Mouse (Mus musculus): ENCODE data around the gene Mgat5. TPM values are rescaled to one million over a fixed set of nuclear protein-coding genes. Genes with fewer than 3 reads are reported as not detected.

The Mgat5 gene
- polyA plus RNA-seq, 1 experiment from 2014 or later = 5.1 TPM

DNA sequence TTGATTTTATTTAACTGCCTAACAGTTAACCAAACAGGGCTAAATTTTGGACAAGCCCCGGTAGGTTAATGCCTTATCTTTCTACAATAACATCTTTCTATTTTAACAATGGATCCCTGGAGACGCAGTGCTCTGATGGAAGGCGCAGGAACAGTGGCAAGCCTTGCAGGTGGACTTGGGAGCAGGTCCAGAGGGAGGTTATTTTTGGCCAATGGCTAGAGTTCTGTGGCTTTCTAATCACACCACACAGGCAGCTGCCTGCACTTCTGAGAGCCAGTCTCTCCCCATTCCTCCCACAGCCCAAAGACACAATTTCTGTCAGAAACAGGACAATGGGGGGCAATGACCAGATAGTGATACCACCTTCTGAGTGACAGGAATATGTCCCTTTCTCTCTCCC, 31.4 kb upstream of the Mgat5 start:
- ATAC-seq (ENCODE audit: low read depth) = no peak
- no peak overlapping the region for H3K4me3 ChIP-seq (ENCODE audit: low read depth, low read length)
- H3K4me2 ChIP-seq (ENCODE audit: low read depth, low read length) = no peak overlapping the region
- H3K27ac ChIP-seq (replicated peaks; ENCODE audit: low read depth, low read length) = no peak overlapping the region
- no peaks in the 10 kb centered on the region for H3K4me1 ChIP-seq (ENCODE audit: control insufficient read depth, insufficient read depth, low read length)
- 79% methylated on average over 3 of the region's 3 CpGs for WGBS
- no peaks in the 10 kb centered on the region for H3K9me3 ChIP-seq (ENCODE audit: control insufficient read depth, low read length)
- H3K9ac ChIP-seq (ENCODE audit: low read depth, low read length) = no peak overlapping the region
- no peaks in the 10 kb centered on the region for H3K27me3 ChIP-seq (replicated peaks; ENCODE audit: control insufficient read depth, insufficient read depth, low read length)
- no peaks in the 10 kb centered on the region for H3K36me3 ChIP-seq (ENCODE audit: control insufficient read depth, insufficient read depth, low read length)
- no peak for DNase-seq (ENCODE audit: low spot score)

DNA sequence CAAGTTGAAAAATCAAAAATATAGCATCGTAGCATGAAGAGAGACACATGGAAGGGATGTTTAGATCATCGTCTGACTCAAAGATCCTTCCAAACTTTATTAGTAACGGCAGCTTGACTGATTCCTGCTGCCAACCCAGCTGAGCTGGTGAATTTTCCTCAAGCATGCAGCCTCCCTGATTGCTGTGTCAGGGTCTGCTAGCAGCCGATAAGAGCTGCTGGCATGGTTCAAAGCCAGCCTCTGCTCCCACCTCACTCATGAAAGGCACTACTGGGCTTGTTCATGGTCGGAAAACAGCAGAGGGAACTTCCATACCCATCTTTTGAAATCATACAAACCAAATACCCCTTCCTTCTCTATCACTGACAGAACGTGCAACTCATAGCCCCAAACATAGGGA, 12.4 kb upstream of the Mgat5 start:
- H3K4me2 ChIP-seq (ENCODE audit: low read depth, low read length) = no peak overlapping the region
- H3K4me1 ChIP-seq (ENCODE audit: control insufficient read depth, insufficient read depth, low read length) = no peaks in the 10 kb centered on the region
- no peak overlapping the region for H3K27ac ChIP-seq (replicated peaks; ENCODE audit: low read depth, low read length)
- H3K27me3 ChIP-seq (replicated peaks; ENCODE audit: control insufficient read depth, insufficient read depth, low read length) = no peaks in the 10 kb centered on the region
- no peaks in the 10 kb centered on the region for H3K9me3 ChIP-seq (ENCODE audit: control insufficient read depth, low read length)
- H3K4me3 ChIP-seq (ENCODE audit: low read depth, low read length) = no peak overlapping the region
- no peaks in the 10 kb centered on the region for H3K36me3 ChIP-seq (ENCODE audit: control insufficient read depth, insufficient read depth, low read length)
- no peak for ATAC-seq (ENCODE audit: low read depth)
- H3K9ac ChIP-seq (ENCODE audit: low read depth, low read length) = no peak overlapping the region
- WGBS = 77% methylated on average over 6 of the region's 6 CpGs
- DNase-seq (ENCODE audit: low spot score) = no peak

DNA sequence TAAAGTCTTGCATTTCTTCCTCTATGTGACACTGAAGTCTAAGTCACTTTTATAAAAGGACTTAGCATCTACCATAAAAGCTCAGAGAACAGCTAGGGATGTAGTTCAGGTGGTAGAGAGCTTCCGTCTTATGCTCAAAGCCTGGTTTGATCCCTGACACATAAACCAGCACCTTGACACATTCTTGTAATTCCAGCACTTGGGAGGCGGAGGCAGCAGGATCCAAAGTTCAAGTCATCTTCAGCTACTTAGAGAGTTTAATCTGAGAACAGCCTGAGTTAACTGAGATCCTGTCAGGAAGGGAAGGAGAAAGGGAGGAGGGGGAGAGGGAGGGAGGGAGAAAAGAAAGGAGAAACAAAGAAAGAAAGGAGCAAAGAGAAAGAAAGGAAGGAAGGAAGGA, 5.6 kb upstream of the Mgat5 start:
- 59% methylated on average over 2 of the region's 2 CpGs for whole genome bisulfite sequencing
- no peaks in the 10 kb centered on the region for H3K9me3 ChIP-seq (ENCODE audit: control insufficient read depth, low read length)

DNA sequence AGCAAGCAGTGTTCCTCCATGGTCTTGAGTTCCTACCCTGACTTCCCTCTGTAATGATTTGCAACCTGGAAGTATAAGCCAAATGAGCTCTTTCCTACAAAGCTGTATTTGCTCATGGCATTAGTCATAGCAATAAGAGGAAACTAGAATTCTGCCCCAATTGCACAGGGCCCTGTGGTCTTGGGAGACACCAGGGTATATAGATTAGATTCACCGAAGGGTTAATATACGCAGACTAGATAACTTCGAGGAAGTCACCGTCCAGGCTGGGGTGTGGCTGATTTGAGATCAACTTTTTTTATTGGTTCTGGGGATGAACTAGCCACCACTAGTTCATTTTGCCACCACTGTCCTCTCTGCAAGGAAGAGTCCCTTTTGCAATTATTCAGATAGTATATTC, 2.5 kb upstream of the Mgat5 start:
- Histone ChIP-seq H3K36me3 (ENCODE audit: control insufficient read depth, insufficient read depth, low read length) (no peaks in the 10 kb centered on the region), H3K9me3 (ENCODE audit: control insufficient read depth, low read length) (no peaks in the 10 kb centered on the region), H3K4me1 (ENCODE audit: control insufficient read depth, insufficient read depth, low read length) (peaks cover 10% of the 10 kb centered on the region), H3K9ac (ENCODE audit: low read depth, low read length) (no peak overlapping the region), H3K27ac (replicated peaks; ENCODE audit: low read depth, low read length) (no peak overlapping the region), H3K4me2 (ENCODE audit: low read depth, low read length) (no peak overlapping the region), H3K4me3 (ENCODE audit: low read depth, low read length) (no peak overlapping the region), H3K27me3 (replicated peaks; ENCODE audit: control insufficient read depth, insufficient read depth, low read length) (no peaks in the 10 kb centered on the region)
- 63% methylated on average over 4 of the region's 4 CpGs for WGBS
- DNase-seq (ENCODE audit: low spot score) (no peak), ATAC-seq (ENCODE audit: low read depth) (no peak)

More for the DNA sequence above, 5.6 kb upstream of the Mgat5 start:
- H3K4me2 ChIP-seq (ENCODE audit: low read depth, low read length) = no peak overlapping the region
- H3K36me3 ChIP-seq (ENCODE audit: control insufficient read depth, insufficient read depth, low read length) = no peaks in the 10 kb centered on the region
- DNase-seq (ENCODE audit: low spot score) (no peak), ATAC-seq (ENCODE audit: low read depth) (no peak)
- no peak overlapping the region for H3K27ac ChIP-seq (replicated peaks; ENCODE audit: low read depth, low read length)
- no peaks in the 10 kb centered on the region for H3K4me1 ChIP-seq (ENCODE audit: control insufficient read depth, insufficient read depth, low read length)
- no peak overlapping the region for H3K4me3 ChIP-seq (ENCODE audit: low read depth, low read length)
- H3K9ac ChIP-seq (ENCODE audit: low read depth, low read length) = no peak overlapping the region
- H3K27me3 ChIP-seq (replicated peaks; ENCODE audit: control insufficient read depth, insufficient read depth, low read length) = no peaks in the 10 kb centered on the region

DNA sequence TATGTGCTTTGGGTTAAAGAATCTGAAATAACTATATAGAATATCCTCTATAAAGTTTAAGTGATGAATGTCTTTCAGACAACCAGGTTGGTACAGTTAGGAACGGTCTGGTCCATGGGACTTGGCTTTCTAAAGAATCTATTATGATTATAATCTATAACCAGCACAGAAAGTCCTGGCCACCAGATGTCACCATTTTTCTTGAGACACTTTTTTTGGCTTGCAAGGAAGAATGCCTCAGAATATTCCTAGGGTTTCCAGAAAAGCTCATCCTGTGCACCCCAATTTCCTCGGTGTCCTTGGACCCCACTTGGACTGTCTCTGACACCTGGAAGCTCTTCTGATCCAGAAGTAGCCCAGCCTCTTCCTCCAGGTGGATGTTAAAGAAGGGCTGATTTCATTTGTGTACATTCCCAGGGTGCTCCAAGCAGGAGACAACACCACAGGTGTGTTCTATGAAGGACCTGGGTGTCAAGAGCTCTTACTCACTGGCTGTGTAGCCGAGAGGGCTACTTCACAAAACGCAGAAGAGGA, 1.5 kb upstream of the Mgat5 start:
- no peak overlapping the region for H3K27ac ChIP-seq (replicated peaks; ENCODE audit: low read depth, low read length)
- ATAC-seq (ENCODE audit: low read depth) (no peak), DNase-seq (ENCODE audit: low spot score) (peak; percentile 76)
- H3K4me3 ChIP-seq (ENCODE audit: low read depth, low read length) = no peak overlapping the region
- no peaks in the 10 kb centered on the region for H3K36me3 ChIP-seq (ENCODE audit: control insufficient read depth, insufficient read depth, low read length)
- H3K9ac ChIP-seq (ENCODE audit: low read depth, low read length) = no peak overlapping the region
- 59% methylated on average over 4 of the region's 4 CpGs for WGBS
- no peaks in the 10 kb centered on the region for H3K27me3 ChIP-seq (replicated peaks; ENCODE audit: control insufficient read depth, insufficient read depth, low read length)
- H3K4me2 ChIP-seq (ENCODE audit: low read depth, low read length) = no peak overlapping the region
- H3K9me3 ChIP-seq (ENCODE audit: control insufficient read depth, low read length) = no peaks in the 10 kb centered on the region
- H3K4me1 ChIP-seq (ENCODE audit: control insufficient read depth, insufficient read depth, low read length) = peaks cover 12% of the 10 kb centered on the region

DNA sequence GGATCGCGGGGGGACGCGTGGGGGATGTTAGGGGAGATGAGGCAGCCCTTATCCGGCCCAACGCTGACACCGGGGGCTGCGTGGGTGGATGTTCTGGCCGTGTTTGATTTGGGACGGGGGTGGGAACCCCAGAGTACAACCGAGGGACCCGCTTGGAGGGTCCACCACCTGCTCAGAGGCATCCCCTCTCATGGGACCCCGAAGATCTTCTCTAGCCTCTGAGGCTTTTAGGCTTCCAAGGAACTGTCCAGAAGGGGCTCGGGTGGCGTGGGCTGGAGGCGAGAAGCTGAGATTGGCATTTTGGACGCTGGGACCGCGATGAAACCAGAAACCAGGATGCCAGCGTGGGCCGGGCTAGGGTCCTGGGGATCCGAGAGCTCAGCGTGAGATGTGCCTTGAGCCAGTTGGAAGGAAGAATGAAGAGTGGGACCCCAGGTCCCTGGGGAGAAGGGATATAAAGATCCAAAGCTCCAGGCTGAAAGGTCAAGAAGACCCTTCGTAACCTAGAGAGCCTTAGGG, 745 bp downstream of the Mgat5 start:
- Histone ChIP-seq H3K9me3 (ENCODE audit: control insufficient read depth, low read length) (no peaks in the 10 kb centered on the region), H3K4me2 (ENCODE audit: low read depth, low read length) (peak overlapping the region; percentile 95), H3K27ac (replicated peaks; ENCODE audit: low read depth, low read length) (peak overlapping the region; percentile 93), H3K4me1 (ENCODE audit: control insufficient read depth, insufficient read depth, low read length) (peaks cover 12% of the 10 kb centered on the region), H3K27me3 (replicated peaks; ENCODE audit: control insufficient read depth, insufficient read depth, low read length) (no peaks in the 10 kb centered on the region), H3K9ac (ENCODE audit: low read depth, low read length) (peak overlapping the region; percentile 79), H3K4me3 (ENCODE audit: low read depth, low read length) (peak overlapping the region; percentile 87), H3K36me3 (ENCODE audit: control insufficient read depth, insufficient read depth, low read length) (no peaks in the 10 kb centered on the region)
- WGBS = 0% methylated on average over 20 of the region's 24 CpGs
- ATAC-seq (ENCODE audit: low read depth) (no peak), DNase-seq (ENCODE audit: low spot score) (peak; percentile 21)

DNA sequence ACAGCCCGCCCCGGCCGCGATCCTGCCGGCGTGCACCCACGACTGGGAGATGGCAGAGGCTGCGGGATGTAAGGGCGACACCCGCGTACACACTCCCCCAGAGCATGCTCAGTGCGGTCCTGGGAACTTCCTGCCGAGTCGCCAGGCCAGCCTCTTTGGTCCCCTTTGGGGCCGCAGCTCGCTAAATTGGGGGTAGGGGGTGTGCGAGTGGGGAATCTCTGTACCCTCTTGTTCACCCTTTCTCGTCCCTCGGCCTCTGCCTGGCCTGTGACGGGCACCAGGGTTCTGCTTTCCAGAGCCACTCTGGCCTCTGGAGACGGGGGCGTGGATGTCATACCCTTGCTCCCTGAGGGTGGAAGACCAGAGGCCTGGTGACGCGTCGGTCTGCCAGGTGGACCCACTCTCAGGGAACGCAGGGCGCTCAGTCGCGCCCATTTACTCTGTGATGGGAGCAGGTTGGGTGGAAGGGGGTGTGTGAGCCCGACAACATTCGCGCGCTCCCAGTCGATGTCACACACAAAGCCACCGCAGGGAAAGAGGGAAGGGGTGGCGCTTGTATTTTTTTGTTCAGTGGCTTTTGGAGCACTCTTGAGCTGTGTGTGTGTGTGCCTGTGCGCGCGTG, 1.3 kb downstream of the Mgat5 start:
- Histone ChIP-seq H3K4me2 (ENCODE audit: low read depth, low read length) (peak overlapping the region; percentile 95), H3K4me1 (ENCODE audit: control insufficient read depth, insufficient read depth, low read length) (peaks cover 12% of the 10 kb centered on the region), H3K9me3 (ENCODE audit: control insufficient read depth, low read length) (no peaks in the 10 kb centered on the region), H3K36me3 (ENCODE audit: control insufficient read depth, insufficient read depth, low read length) (no peaks in the 10 kb centered on the region), H3K27ac (replicated peaks; ENCODE audit: low read depth, low read length) (peak overlapping the region; percentile 18; the same call in 1 of the 2 replicates), H3K27me3 (replicated peaks; ENCODE audit: control insufficient read depth, insufficient read depth, low read length) (no peaks in the 10 kb centered on the region), H3K9ac (ENCODE audit: low read depth, low read length) (peak overlapping the region; percentile 79), H3K4me3 (ENCODE audit: low read depth, low read length) (peak overlapping the region; percentile 87)
- ATAC-seq (ENCODE audit: low read depth) (0 out of 2 replicates have a peak, but pooled peaks have one; percentile 10), DNase-seq (ENCODE audit: low spot score) (peak; percentile 33)
- WGBS = 2% methylated on average over 32 of the region's 39 CpGs

DNA sequence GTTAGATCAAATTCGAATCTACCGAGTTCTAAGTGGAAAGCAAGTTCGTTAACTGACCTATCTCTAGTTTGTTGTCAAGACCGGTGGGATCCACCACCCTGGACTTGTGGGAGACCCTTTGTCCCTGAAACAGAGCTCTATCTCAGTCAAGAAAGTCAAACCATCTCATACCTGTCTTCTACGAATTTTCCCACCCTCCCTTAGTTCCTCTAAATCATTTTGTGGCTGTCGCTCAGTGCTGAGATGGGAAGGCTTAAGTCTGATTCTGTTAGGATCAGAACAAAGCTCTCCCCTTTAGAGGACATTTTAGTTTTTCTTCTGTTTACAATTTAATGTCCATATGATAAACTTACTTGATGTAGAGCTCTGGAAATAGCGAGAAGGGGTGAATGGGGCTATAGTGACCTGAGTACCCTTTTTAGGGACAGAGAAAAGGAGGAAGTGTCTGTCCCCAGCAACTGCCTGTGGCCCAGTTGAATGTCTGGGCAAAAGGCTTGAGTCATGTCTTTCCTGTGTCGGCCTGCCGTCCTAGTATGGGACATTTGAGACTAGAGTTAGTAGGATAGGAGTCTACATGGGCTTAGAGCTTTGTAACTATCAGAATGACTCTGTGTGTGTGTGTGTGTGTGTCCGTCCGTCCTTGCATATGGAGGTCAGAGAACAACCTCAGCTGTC, 2.2 kb downstream of the Mgat5 start:
- WGBS = 57% methylated on average over 11 of the region's 11 CpGs
- Histone ChIP-seq H3K4me1 (ENCODE audit: control insufficient read depth, insufficient read depth, low read length) (peaks cover 12% of the 10 kb centered on the region), H3K9ac (ENCODE audit: low read depth, low read length) (peak overlapping the region; percentile 79), H3K27ac (replicated peaks; ENCODE audit: low read depth, low read length) (no peak overlapping the region), H3K27me3 (replicated peaks; ENCODE audit: control insufficient read depth, insufficient read depth, low read length) (no peaks in the 10 kb centered on the region), H3K4me2 (ENCODE audit: low read depth, low read length) (peak overlapping the region; percentile 95), H3K36me3 (ENCODE audit: control insufficient read depth, insufficient read depth, low read length) (no peaks in the 10 kb centered on the region), H3K9me3 (ENCODE audit: control insufficient read depth, low read length) (no peaks in the 10 kb centered on the region), H3K4me3 (ENCODE audit: low read depth, low read length) (peak overlapping the region; percentile 87)
- DNase-seq (ENCODE audit: low spot score) = no peak
- no peak for ATAC-seq (ENCODE audit: low read depth)
